Mouse (Mus musculus) common myeloid progenitor, adult 5-6 weeks (primary cell): ENCODE data around the gene Nrm. TPM values are rescaled to one million over a fixed set of nuclear protein-coding genes. Genes with fewer than 3 reads are reported as not detected.
"Not testable (repeated sequence)": the region's sequence is repeated elsewhere in the genome, so short reads cannot be mapped to it uniquely, and the experiment has no call there.

Experiments used
- ATAC-seq: replicated peaks from 2 replicates; pipeline ENCODE4 v1.8.0; 2016; ENCODE audit warnings: low read depth, mild to moderate bottlenecking, moderate TSS enrichment, inconsistent platforms; ENCODE audit not compliant: poor library complexity, severe bottlenecking
- total RNA-seq: library from RNA; stranded (forward); fragments of 200-1000, 187-1606 nt; gene quantifications from 2 replicates; pipeline ENCODE4 v1.2.3, GENCODE M21; 2017

The Nrm gene
- total RNA-seq, 1 experiment from 2014 or later, result 55.1 TPM

- ATAC-seq, result no peak
These were observed 27.2 kb upstream of the Nrm start for GRCm38 (mm10) chr17:35833894-35834293.

GRCm38 (mm10) chr17:35834696-35835422, 26.3 kb upstream of the Nrm start:
- no peak for ATAC-seq

- no peak for ATAC-seq
These were observed 25.5 kb upstream of the Nrm start for GRCm38 (mm10) chr17:35835424-35836140.

- ATAC-seq, result peak; percentile 15
These were observed 24.7 kb upstream of the Nrm start for GRCm38 (mm10) chr17:35836178-35836965.

- peak; percentile 12; the same call in 1 of the 2 replicates for ATAC-seq
These were observed 24.1 kb upstream of the Nrm start for GRCm38 (mm10) chr17:35836991-35837422.

- no peak for ATAC-seq
These were observed 23.6 kb upstream of the Nrm start for GRCm38 (mm10) chr17:35837487-35837886.

- peak; percentile 45 for ATAC-seq
These were observed 23.0 kb upstream of the Nrm start, which contains the start of gene Tubb5 for GRCm38 (mm10) chr17:35838122-35838544. Tubb5 (minus strand) TSS chr17:35838306.

GRCm38 (mm10) chr17:35838570-35838969, 22.5 kb upstream of the Nrm start:
- ATAC-seq, result no peak

- not testable (repeated sequence) for ATAC-seq
These were observed 22.1 kb upstream of the Nrm start for GRCm38 (mm10) chr17:35839002-35839401.

- no peak for ATAC-seq
These were observed 20.6 kb upstream of the Nrm start for GRCm38 (mm10) chr17:35840561-35840960.

- peak; percentile 75 for ATAC-seq
These were observed 19.8 kb upstream of the Nrm start, which contains the start of gene Mdc1 for GRCm38 (mm10) chr17:35841076-35841950. Mdc1 (plus strand) TSS chr17:35841515.

GRCm38 (mm10) chr17:35842006-35842405, 19.1 kb upstream of the Nrm start:
- no peak for ATAC-seq

GRCm38 (mm10) chr17:35843514-35843913, 17.6 kb upstream of the Nrm start:
- ATAC-seq, result no peak

GRCm38 (mm10) chr17:35848112-35848511, 13.0 kb upstream of the Nrm start:
- ATAC-seq, result 0 out of 2 replicates have a peak, but pooled peaks have one; percentile 19

- ATAC-seq, result peak; percentile 82
These were observed 10.1 kb upstream of the Nrm start for GRCm38 (mm10) chr17:35850974-35851373.

- no peak for ATAC-seq
These were observed 1.7 kb upstream of the Nrm start for GRCm38 (mm10) chr17:35859371-35859770.

- no peak for ATAC-seq
These were observed 1.3 kb upstream of the Nrm start for GRCm38 (mm10) chr17:35859835-35860234.

- ATAC-seq, result no peak
These were observed 304 bp upstream of the Nrm start for GRCm38 (mm10) chr17:35860831-35861197.

GRCm38 (mm10) chr17:35864832-35865353, 3.8 kb downstream of the Nrm start:
- no peak for ATAC-seq
